Mouse (Mus musculus) thymus, postnatal 4 days (tissue): ENCODE measurements around the gene Ovca2.
A peak's percentile ranks its signal among the peaks of the same experiment; 100 is the strongest.

ENCODE experiments used
- DNase-seq: peaks from one replicate; pipeline ENCODE4 v3.0.0; 2021

Gene Ovca2

DNA sequence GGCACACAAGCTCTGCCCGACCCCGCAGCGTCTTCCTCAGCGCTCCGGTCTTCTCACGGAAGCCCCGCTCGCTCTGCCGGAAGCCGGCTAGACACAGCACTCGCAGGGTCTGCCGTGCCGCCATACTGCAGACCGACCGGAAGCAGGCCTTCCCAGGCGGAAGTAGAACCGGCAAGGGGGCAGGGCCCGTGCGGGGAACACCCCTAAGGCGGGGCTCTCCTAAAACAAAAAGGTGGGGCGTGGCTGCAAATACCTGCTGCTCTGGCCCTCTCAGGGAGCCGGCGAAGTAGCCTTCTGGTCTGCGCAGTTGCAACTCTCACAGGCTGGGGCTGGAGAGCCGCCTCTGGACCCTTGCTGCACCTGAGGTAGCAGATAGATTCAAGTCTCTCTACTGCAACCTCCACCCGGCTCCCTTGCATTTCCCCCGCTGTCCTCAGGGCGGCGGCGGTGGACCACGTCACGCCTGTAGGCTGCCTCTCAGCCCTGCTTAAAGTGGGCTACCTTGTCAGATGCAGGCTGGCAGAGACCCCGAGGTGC, at the start of gene Ovca2:
Gene Ovca2 (minus strand): TSS at position 164 of the 537 bp plus-strand sequence.
- DNase-seq = peak; percentile 94

DNA sequence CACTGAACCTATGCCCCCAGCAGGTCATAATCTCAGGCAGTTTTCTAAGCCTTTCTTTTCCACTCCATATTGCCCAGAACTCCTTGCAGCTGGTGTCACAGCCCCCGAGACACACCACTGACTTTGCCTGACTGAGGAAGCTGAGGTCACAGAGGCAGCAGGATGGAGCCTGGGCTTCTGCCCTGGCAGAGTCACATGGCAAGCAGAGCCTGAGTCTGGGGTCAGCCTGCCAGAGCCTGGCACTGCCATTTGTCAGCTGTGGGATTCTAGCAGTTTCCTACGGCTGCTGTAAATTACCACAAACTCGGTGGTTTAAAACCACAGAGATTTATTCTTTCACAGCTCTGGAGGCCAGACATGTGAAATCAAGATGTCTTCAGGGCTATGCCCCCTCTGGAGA, 49.0 kb upstream of the Ovca2 start:
- DNase-seq = no peak

DNA sequence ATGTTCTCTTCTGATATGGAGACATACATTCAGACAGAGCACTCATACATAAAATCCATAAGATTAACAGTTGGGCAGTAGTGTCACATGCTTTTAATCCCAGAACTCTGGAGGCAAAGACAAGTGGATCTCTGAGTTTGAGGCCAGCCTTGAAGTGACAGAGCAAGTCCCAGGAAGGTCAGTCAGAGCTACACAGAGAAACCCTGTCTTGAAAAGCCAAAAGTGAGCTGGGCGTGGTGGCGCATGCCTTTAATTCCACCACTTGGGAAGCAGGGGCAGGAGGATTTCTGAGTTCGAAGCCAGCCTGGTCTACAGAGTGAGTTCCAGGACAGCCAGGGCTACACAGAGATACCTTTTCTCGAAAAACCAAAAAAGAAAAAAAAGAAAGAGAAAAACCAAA, 46.2 kb upstream of the Ovca2 start:
- no peak for DNase-seq

GRCm38 (mm10) chr11:75224062-75224461, 45.4 kb upstream of the Ovca2 start:
- no peak for DNase-seq

- no peak for DNase-seq
Measured at GRCm38 (mm10) chr11:75220517-75221145, 42.0 kb upstream of the Ovca2 start.

DNA sequence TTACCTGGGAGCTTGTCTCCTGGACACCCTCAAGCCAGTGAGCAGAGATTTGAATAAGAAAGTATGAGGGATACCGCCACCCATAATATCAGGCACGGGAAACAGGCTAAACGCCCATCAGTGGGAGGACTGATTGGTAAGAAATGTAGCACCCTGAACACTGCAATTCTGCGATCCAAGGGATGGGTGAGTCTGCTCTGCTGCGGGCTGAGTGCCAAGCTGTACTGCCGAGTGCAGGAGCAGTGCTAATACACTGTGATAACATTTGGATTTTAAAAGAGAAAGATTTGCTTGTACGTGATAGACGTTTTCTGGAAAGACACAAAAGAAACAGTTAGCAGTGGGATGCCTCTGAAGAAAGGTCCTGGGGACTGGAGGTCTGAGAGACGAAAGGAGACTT, 41.5 kb upstream of the Ovca2 start:
- no peak for DNase-seq

- DNase-seq = no peak
Measured at GRCm38 (mm10) chr11:75214081-75214950, 35.7 kb upstream of the Ovca2 start.

DNA sequence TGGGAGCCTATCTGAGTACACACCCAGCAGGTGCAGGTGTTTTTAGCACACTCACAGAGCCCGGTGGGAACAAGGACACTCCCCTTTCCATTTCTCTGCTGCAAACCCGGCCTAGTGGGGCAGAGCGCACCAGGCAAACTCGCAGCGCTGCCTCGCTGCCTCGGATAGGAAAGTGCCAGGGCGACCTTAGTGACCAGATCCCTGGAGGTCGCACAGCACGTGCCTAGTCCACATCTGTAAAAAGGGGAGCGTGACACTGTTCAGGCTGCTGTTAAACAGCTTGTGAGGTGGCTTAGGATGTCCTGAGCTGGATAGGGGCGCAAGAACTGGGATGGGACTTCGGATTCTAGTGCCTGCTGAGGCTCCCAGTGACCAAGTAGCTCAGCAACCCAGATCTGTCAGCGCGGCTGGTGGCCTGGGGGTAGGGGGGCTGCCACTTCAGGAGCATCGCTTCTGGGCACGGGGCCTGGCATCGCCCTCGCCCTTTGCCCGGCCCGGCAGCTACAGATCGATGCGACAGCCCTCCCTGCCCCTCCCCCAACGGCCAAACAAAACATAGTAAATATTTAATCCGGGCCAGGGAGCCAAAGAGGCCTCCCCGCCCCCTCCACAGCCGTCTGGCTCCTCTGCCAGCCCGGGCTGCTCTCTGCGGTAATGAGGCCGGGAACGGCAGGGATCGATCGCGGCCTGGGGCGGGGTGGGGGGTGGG, 34.9 kb upstream of the Ovca2 start:
- peak; percentile 64 for DNase-seq

DNA sequence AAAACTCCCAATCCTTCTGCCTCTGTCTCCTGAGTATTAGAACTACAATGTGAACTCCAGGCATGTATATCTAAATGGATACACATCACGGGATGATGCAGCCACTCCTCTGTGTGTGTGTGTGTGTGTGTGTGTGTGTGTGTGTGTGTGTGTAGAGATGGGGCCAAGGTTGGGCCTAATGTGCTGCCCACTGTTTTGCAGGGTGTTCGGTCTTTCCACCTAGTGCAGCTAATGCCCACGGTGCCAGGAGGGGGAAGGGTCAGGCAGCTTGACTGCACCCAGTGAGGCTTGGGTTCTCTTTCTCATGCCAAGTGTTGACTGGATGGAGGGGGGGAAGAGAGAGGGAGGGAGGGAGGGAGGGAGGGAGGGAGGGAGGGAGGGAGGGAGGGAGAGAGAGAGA, 34.2 kb upstream of the Ovca2 start:
- no peak for DNase-seq

DNA sequence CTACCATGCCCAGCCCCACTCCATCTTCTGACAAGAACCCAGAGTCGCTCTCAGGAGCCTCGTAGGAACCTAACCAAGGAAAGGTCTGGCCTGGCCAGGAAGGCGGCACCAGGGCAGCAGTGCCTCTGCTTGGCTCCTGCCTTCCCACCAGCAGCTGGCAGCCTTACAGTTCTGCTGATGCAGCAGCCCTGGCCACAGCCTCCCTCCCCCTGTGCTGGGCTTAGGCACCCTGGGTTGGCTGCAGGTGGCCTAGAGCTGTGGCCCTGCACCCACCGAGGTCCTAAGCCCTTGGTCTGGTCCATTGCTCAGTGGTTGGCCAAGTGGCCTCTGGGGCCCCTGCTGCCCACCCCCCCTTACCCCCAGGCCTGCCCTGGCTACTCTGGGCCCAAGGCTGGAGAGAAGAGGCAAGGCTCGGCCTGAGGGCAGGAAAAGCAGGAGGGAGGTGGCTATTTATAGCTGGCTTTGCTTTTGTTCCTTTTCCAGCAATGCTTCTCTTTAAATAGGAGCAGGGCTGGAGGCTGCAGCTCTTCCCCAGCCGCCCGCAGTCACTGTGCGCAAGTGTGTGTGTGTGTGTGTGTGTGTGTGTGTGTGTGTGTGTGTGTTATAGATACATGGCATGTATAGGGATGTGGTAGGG, 33.5 kb upstream of the Ovca2 start:
- DNase-seq = no peak

GRCm38 (mm10) chr11:75210755-75211154, 32.1 kb upstream of the Ovca2 start:
- DNase-seq = no peak

DNA sequence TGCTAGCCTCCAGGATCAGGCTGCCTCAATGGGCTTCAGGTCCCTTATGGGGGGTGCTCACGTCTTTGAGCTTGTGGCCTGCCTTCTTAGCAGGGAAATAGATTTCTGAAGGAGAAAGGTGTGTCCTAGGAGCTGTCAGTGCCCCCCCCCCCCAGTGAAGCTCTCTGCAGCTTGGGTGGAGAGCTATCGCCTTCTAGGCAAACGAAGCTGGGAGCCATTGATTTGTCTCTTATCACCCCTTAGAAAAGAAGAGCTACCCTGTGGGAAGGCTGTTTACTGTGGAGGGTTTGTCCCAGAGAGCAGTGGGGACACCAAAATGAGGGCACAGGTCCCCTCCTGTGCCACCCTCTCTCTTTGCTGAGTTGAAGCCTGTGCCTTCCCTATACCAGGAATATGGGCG, 31.5 kb upstream of the Ovca2 start:
- no peak for DNase-seq

- no peak for DNase-seq
Measured at GRCm38 (mm10) chr11:75209363-75209762, 30.7 kb upstream of the Ovca2 start.

- no peak for DNase-seq
Measured at GRCm38 (mm10) chr11:75206347-75206746, 27.7 kb upstream of the Ovca2 start.

DNA sequence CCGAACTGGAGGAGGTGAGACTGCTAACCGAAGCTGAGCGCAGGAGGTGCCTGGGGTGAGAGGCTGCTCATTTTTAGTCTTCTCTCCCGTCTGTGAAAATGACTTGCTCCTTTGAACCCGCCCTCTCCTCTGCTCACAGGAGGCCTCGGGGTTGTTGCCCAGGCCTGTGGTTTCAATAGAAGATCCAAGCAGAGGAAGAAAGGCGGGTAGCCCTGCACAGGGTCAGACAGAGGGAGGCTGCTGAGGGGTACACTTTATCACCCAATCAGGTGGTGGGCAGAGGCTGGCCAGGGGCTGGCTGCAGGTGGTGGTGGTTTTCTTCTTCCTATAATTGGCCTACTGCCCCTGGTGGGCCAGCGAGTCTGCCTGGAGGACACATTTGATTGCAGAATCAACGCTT, 25.8 kb upstream of the Ovca2 start:
- no peak for DNase-seq

- DNase-seq = no peak
Measured at GRCm38 (mm10) chr11:75203926-75204325, 25.3 kb upstream of the Ovca2 start.

GRCm38 (mm10) chr11:75201721-75202120, 23.1 kb upstream of the Ovca2 start:
- no peak for DNase-seq

DNA sequence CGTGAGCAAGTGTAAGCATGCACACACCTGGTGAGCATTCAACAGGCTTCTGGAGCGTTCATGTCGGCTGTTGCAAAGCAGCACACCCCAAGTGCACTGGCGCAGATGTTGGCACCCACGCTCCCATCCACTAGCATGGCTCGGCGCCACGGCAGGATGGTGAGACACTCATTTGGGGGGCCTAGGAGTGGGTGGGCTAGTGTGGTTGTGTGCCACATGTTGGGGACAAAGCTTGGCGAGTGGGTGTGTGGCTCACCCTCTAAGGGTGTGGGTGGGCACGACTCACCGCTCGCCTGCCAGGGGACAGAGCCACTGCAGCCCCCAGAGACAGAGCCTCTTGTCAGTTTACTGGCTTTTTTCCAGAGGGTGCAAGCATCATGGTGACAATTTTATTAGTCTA, 22.3 kb upstream of the Ovca2 start:
- no peak for DNase-seq

DNA sequence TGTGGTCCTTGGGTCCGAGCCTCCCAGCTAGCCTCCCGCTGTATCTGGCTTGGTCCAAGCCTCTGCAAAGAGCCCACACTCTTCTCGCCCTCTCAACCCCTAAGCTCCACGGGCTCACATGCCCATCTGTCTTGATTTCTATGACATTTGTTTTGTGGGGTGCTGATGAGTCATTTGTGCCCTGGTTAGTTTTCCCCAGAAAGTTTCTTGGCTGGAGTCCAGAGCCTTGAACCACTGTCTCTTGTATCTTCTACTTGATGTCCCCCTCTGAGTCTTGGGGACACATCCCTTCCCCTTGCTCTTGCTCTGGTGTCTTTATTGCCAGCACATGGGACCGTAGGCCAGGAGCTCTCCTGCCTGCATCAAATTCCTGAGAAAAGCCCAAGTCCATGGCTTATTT, 21.3 kb upstream of the Ovca2 start:
- no peak for DNase-seq

DNA sequence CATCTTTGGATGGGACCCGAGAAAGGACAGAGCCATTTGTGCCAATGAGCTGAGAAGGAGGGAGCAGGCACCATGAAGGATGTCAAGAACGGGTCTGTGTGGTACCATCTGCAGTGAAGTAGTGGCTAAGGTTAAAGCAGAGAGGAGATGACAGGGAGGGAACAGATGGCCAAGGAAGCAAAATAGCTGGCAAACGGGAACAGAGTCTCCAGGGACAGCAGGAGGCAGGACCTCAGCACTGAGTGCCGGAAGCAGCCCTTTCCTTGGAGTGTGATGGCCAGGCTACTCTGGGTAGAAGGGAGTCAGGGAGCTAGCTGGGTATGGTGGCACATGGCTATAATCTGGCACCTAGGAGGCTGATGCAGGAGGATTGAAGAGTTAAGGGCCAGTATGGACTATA, 20.2 kb upstream of the Ovca2 start:
- no peak for DNase-seq

DNA sequence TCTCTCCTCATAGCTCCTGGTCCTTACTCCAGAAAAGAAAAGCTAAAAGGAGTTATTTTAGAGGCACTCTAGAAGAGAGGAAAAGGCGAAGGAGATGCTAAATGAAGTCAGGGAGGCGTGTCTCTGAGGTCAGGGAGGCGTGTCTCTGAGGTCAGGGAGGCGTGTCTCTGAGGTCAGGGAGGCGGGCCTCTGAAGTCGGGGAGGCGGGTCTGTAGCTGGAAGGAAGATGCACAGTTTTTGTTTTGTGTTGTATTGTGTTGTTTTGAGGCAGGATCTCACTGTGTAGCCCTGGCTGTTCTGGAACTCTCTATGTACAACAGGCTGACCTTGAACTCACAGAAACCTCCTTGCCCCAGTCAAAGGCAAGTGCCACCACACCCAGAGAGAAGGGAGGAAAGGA, 19.3 kb upstream of the Ovca2 start:
- DNase-seq = peak; percentile 52

GRCm38 (mm10) chr11:75196131-75196530, 17.5 kb upstream of the Ovca2 start:
- no peak for DNase-seq

DNA sequence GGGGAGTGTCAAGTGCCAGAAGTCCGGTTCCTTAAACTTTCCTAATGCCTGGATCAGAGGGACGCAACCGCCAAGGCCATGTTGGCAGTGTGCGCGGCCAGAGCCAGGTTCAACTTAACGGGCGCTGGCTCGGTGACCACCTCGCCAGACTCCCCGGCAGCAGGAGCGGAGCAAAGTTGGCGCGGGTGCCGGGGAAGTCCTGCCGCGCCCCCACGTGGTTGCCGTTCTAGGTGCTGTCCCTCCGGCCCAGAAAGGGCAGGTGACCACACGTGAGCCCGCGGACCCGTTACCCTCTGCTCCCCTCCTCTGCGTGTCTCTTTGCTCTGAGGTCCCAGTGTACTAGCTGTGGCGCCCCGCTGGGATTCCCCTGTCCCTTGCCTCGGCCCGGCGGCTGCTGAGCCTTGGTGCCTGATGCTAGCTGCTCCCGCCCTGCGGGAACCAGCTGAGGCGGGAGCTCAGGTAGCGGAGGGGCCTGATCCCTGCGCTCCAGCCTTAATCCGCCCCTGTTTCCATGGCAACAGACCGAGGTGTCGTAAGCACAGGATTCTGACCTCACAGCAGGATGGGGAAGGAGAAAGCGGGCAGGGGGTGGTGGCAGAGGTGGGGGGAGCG, 16.3 kb upstream of the Ovca2 start:
- DNase-seq = peak; percentile 77
